Mouse (Mus musculus) cerebellum, postnatal 14 days (tissue): ENCODE measurements at regions not wholly inside any gene's neighbourhood (a gene's known extent, or its start where the extent isn't known, plus 50 kb on each side); places are given as distances from the start of the nearest gene placed in this dataset.

Experiments used
- DNase-seq, 2 experiments: peaks; one replicate each; pipeline ENCODE4 v3.0.0; 2021; ENCODE audit warnings: mixed read lengths in 2 of 2

- DNase-seq, result no peak
Observed at GRCm38 (mm10) chr13:60303561-60303960, 126.4 kb upstream of the Gas1 start.

GRCm38 (mm10) chr13:60305028-60305810 is 128.1 kb upstream of the Gas1 start:
- no peak for DNase-seq

- DNase-seq, result no peak
Observed at GRCm38 (mm10) chr13:60308062-60308801, 131.1 kb upstream of the Gas1 start.

- no peak for DNase-seq
Observed at GRCm38 (mm10) chr13:60309482-60309881, 132.3 kb upstream of the Gas1 start.

- DNase-seq, result no peak
Observed at GRCm38 (mm10) chr13:60309926-60310325, 132.8 kb upstream of the Gas1 start.

- DNase-seq, result no peak
Observed at GRCm38 (mm10) chr13:60312397-60313085, 135.4 kb upstream of the Gas1 start.

- no peak for DNase-seq
Observed at GRCm38 (mm10) chr13:60318436-60319020, 141.4 kb upstream of the Gas1 start.

- no peak for DNase-seq
Observed at GRCm38 (mm10) chr13:60319268-60319667, 142.1 kb upstream of the Gas1 start.

GRCm38 (mm10) chr13:60319861-60320602 is 142.9 kb upstream of the Gas1 start:
- DNase-seq, result no peak

- no peak for DNase-seq
Observed at GRCm38 (mm10) chr13:60322579-60322978, 145.4 kb upstream of the Gas1 start.

- DNase-seq, result no peak
Observed at GRCm38 (mm10) chr13:60330475-60331258, 153.5 kb upstream of the Gas1 start.

GRCm38 (mm10) chr13:60336196-60336595 is 159.0 kb upstream of the Gas1 start:
- DNase-seq, result no peak

GRCm38 (mm10) chr13:60337383-60337782 is 160.2 kb upstream of the Gas1 start:
- no peak for DNase-seq

GRCm38 (mm10) chr13:60338107-60338506 is 160.9 kb upstream of the Gas1 start:
- DNase-seq, result no peak

GRCm38 (mm10) chr13:60340068-60340467 is 162.9 kb upstream of the Gas1 start:
- DNase-seq, result no peak

GRCm38 (mm10) chr13:60347881-60348280 is 170.7 kb upstream of the Gas1 start:
- peak; percentile 13 to 32 for DNase-seq

- no peak for DNase-seq
Observed at GRCm38 (mm10) chr13:60348438-60348837, 171.3 kb upstream of the Gas1 start.

- DNase-seq, result no peak
Observed at GRCm38 (mm10) chr13:60355707-60356490, 178.7 kb upstream of the Gas1 start.

GRCm38 (mm10) chr13:60358408-60359060 is 181.4 kb upstream of the Gas1 start:
- no peak for DNase-seq
